Mouse (Mus musculus): Measurements from ENCODE around the gene Fbxl13. TPM values are rescaled to one million over a fixed set of nuclear protein-coding genes. Genes with fewer than 3 reads are reported as not detected.

Fbxl13 gene
- polyA plus RNA-seq, 1 experiment, result not detected

GRCm38 (mm10) chr5:21556502-21556901 lies 88.9 kb downstream of the Fbxl13 start:
- no peaks in the 10 kb centered on the region for H3K36me3 ChIP-seq (ENCODE audit: control insufficient read depth, insufficient read depth, low read length, poor library complexity, severe bottlenecking)
- no peaks in the 10 kb centered on the region for H3K27me3 ChIP-seq (ENCODE audit: control insufficient read depth, insufficient read depth, low read length, poor library complexity, severe bottlenecking)
- TF ChIP-seq CTCF (IDR thresholded peaks at IDR 0.05; ENCODE audit: low read depth, low read length) (no peak), EP300 (IDR thresholded peaks at IDR 0.05; ENCODE audit: insufficient read depth, low read depth, low read length) (no peak), POLR2A (IDR thresholded peaks at IDR 0.05; ENCODE audit: insufficient read depth, low read length) (no peak)

DNA sequence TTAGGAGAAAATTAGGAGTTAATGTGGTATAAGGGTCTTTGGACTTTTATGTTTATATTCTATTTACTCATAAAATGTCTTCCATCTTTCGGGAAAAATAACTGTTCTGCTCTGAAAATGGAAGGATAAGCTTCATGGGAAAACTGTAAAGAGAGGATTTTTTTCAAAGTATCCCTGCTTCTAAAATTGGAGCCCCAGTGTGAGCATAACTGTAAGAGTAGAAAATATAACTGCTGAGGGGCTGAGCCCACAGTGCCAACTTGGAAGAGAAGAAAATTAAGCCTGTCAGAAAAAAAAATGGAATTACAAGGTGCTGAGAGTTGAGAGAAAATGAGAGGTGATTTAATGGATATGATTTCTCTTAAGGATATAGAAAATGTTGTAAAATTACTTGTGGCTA lies 90.7 kb downstream of the Fbxl13 start:
- H3K9ac ChIP-seq (ENCODE audit: low read depth, poor library complexity, severe bottlenecking), result no peak overlapping the region
- H3K36me3 ChIP-seq (ENCODE audit: control insufficient read depth, insufficient read depth, low read length, poor library complexity, severe bottlenecking), result no peaks in the 10 kb centered on the region
- H3K9me3 ChIP-seq (replicated peaks; ENCODE audit: control insufficient read depth, insufficient read depth, low read length, poor library complexity, severe bottlenecking), result no peaks in the 10 kb centered on the region
- H3K27ac ChIP-seq (ENCODE audit: insufficient read depth, low read length), result no peak overlapping the region
- no peaks in the 10 kb centered on the region for H3K4me1 ChIP-seq (ENCODE audit: control insufficient read depth, insufficient read depth, low read length)
- no peak overlapping the region for H3K4me3 ChIP-seq (ENCODE audit: low read depth, low read length)
- no peaks in the 10 kb centered on the region for H3K27me3 ChIP-seq (ENCODE audit: control insufficient read depth, insufficient read depth, low read length, poor library complexity, severe bottlenecking)
- TF ChIP-seq CTCF (IDR thresholded peaks at IDR 0.05; ENCODE audit: low read depth, low read length) (no peak), EP300 (IDR thresholded peaks at IDR 0.05; ENCODE audit: insufficient read depth, low read depth, low read length) (no peak), POLR2A (IDR thresholded peaks at IDR 0.05; ENCODE audit: insufficient read depth, low read length) (no peak)

More at GRCm38 (mm10) chr5:21556502-21556901, 88.9 kb downstream of the Fbxl13 start:
- H3K4me1 ChIP-seq (ENCODE audit: control insufficient read depth, insufficient read depth, low read length), result no peaks in the 10 kb centered on the region
- H3K9me3 ChIP-seq (replicated peaks; ENCODE audit: control insufficient read depth, insufficient read depth, low read length, poor library complexity, severe bottlenecking), result no peaks in the 10 kb centered on the region
- no peak overlapping the region for H3K27ac ChIP-seq (ENCODE audit: insufficient read depth, low read length)
- H3K4me3 ChIP-seq (ENCODE audit: low read depth, low read length), result no peak overlapping the region
- no peak overlapping the region for H3K9ac ChIP-seq (ENCODE audit: low read depth, poor library complexity, severe bottlenecking)

DNA sequence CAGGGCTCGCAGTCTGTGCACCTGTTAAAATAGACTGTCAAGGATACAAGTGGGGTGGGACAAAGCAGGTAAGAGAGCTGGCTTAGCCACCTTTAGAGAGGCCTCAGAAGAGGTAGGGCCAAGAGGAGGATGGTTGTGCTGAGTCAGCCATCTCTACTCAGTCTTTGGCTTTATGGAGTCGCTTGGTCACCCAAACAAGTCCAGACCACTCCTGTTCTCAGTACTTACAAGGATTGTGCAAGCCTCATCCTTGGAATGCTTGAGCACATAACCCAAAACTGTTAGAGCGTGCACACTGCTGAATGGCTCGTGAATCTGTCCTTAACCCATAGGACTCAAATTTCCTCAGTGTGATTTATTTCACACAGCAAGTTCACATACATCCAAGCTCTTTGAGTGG lies 91.7 kb downstream of the Fbxl13 start:
- Histone ChIP-seq H3K9ac (ENCODE audit: low read depth, poor library complexity, severe bottlenecking) (no peak overlapping the region), H3K36me3 (ENCODE audit: control insufficient read depth, insufficient read depth, low read length, poor library complexity, severe bottlenecking) (no peaks in the 10 kb centered on the region), H3K4me3 (ENCODE audit: low read depth, low read length) (no peak overlapping the region), H3K9me3 (replicated peaks; ENCODE audit: control insufficient read depth, insufficient read depth, low read length, poor library complexity, severe bottlenecking) (no peaks in the 10 kb centered on the region), H3K4me1 (ENCODE audit: control insufficient read depth, insufficient read depth, low read length) (no peaks in the 10 kb centered on the region), H3K27me3 (ENCODE audit: control insufficient read depth, insufficient read depth, low read length, poor library complexity, severe bottlenecking) (no peaks in the 10 kb centered on the region), H3K27ac (ENCODE audit: insufficient read depth, low read length) (no peak overlapping the region)
- no peak for TF ChIP-seq CTCF (IDR thresholded peaks at IDR 0.05; ENCODE audit: low read depth, low read length)
- no peak for TF ChIP-seq POLR2A (IDR thresholded peaks at IDR 0.05; ENCODE audit: insufficient read depth, low read length)
- TF ChIP-seq EP300 (IDR thresholded peaks at IDR 0.05; ENCODE audit: insufficient read depth, low read depth, low read length), result no peak

- no peak overlapping the region for H3K9ac ChIP-seq (ENCODE audit: low read depth, poor library complexity, severe bottlenecking)
- H3K4me1 ChIP-seq (ENCODE audit: control insufficient read depth, insufficient read depth, low read length), result no peaks in the 10 kb centered on the region
- no peaks in the 10 kb centered on the region for H3K36me3 ChIP-seq (ENCODE audit: control insufficient read depth, insufficient read depth, low read length, poor library complexity, severe bottlenecking)
- no peak overlapping the region for H3K4me3 ChIP-seq (ENCODE audit: low read depth, low read length)
- no peak overlapping the region for H3K27ac ChIP-seq (ENCODE audit: insufficient read depth, low read length)
- no peaks in the 10 kb centered on the region for H3K27me3 ChIP-seq (ENCODE audit: control insufficient read depth, insufficient read depth, low read length, poor library complexity, severe bottlenecking)
- TF ChIP-seq POLR2A (IDR thresholded peaks at IDR 0.05; ENCODE audit: insufficient read depth, low read length) (no peak), EP300 (IDR thresholded peaks at IDR 0.05; ENCODE audit: insufficient read depth, low read depth, low read length) (no peak), CTCF (IDR thresholded peaks at IDR 0.05; ENCODE audit: low read depth, low read length) (no peak)
- no peaks in the 10 kb centered on the region for H3K9me3 ChIP-seq (replicated peaks; ENCODE audit: control insufficient read depth, insufficient read depth, low read length, poor library complexity, severe bottlenecking)
Observed at GRCm38 (mm10) chr5:21547005-21547404, 98.4 kb downstream of the Fbxl13 start.

DNA sequence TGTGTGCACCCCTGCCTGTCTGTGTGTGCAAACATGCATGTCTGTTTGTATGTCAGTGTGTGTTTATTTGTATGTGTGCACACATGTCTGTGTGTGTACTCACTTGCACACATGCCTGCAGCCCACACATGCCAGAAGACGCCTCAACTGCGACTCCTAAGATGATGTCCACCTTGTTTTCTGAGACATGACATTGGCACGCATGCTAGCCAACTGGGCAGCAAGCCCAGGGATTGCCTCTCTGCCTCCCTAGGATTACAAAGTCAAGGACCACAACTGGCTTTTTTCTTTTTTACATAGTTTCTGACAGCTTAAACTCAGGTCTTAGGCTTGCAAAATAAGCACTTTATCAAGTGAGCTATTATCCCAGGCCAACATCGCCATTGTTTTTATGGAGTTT lies 99.6 kb downstream of the Fbxl13 start:
- no peaks in the 10 kb centered on the region for H3K27me3 ChIP-seq (ENCODE audit: control insufficient read depth, insufficient read depth, low read length, poor library complexity, severe bottlenecking)
- H3K9me3 ChIP-seq (replicated peaks; ENCODE audit: control insufficient read depth, insufficient read depth, low read length, poor library complexity, severe bottlenecking), result no peaks in the 10 kb centered on the region
- H3K9ac ChIP-seq (ENCODE audit: low read depth, poor library complexity, severe bottlenecking), result no peak overlapping the region
- no peaks in the 10 kb centered on the region for H3K4me1 ChIP-seq (ENCODE audit: control insufficient read depth, insufficient read depth, low read length)
- H3K27ac ChIP-seq (ENCODE audit: insufficient read depth, low read length), result no peak overlapping the region
- TF ChIP-seq POLR2A (IDR thresholded peaks at IDR 0.05; ENCODE audit: insufficient read depth, low read length), result no peak
- no peak for TF ChIP-seq CTCF (IDR thresholded peaks at IDR 0.05; ENCODE audit: low read depth, low read length)
- no peak for TF ChIP-seq EP300 (IDR thresholded peaks at IDR 0.05; ENCODE audit: insufficient read depth, low read depth, low read length)
- no peak overlapping the region for H3K4me3 ChIP-seq (ENCODE audit: low read depth, low read length)
- H3K36me3 ChIP-seq (ENCODE audit: control insufficient read depth, insufficient read depth, low read length, poor library complexity, severe bottlenecking), result no peaks in the 10 kb centered on the region

DNA sequence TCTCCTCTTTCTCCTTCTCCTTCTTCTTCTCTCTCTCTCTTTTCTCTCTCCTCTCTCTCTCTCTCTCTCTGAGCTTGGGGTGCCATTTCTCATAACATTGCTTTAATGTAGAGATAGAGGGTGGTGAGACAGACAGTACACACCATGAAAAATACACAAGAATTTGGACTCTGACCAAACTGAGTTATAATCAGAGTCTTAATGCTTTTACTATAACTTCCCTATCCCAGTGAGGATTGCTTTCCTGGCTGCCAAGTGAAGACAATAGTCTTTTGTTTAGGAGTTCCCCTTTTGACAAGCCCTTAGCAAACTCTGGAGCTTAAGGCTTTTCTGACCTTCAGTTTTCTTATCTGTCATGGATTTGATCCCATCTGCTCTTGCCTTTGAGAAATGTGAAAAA lies 100.2 kb downstream of the Fbxl13 start:
- no peaks in the 10 kb centered on the region for H3K36me3 ChIP-seq (ENCODE audit: control insufficient read depth, insufficient read depth, low read length, poor library complexity, severe bottlenecking)
- H3K27ac ChIP-seq (ENCODE audit: insufficient read depth, low read length), result no peak overlapping the region
- no peak overlapping the region for H3K9ac ChIP-seq (ENCODE audit: low read depth, poor library complexity, severe bottlenecking)
- no peaks in the 10 kb centered on the region for H3K4me1 ChIP-seq (ENCODE audit: control insufficient read depth, insufficient read depth, low read length)
- H3K9me3 ChIP-seq (replicated peaks; ENCODE audit: control insufficient read depth, insufficient read depth, low read length, poor library complexity, severe bottlenecking), result no peaks in the 10 kb centered on the region
- TF ChIP-seq CTCF (IDR thresholded peaks at IDR 0.05; ENCODE audit: low read depth, low read length), result no peak
- TF ChIP-seq POLR2A (IDR thresholded peaks at IDR 0.05; ENCODE audit: insufficient read depth, low read length), result no peak
- TF ChIP-seq EP300 (IDR thresholded peaks at IDR 0.05; ENCODE audit: insufficient read depth, low read depth, low read length), result no peak
- H3K4me3 ChIP-seq (ENCODE audit: low read depth, low read length), result no peak overlapping the region
- H3K27me3 ChIP-seq (ENCODE audit: control insufficient read depth, insufficient read depth, low read length, poor library complexity, severe bottlenecking), result no peaks in the 10 kb centered on the region
